Mouse (Mus musculus): ENCODE measurements at regions not wholly inside any gene's neighbourhood (a gene's known extent, or its start where the extent isn't known, plus 50 kb on each side); places are given as distances from the start of the nearest gene placed in this dataset.

- no peaks in the 10 kb centered on the region for H3K36me3 ChIP-seq
- DNase-seq (no peak), ATAC-seq (ENCODE audit: low read depth) (no peak)
- 85% methylated on average over 1 of the region's 1 CpGs for WGBS (ENCODE audit: insufficient replicate concordance)
- no peak overlapping the region for H3K27ac ChIP-seq
- H3K9me3 ChIP-seq (replicated peaks) = no peaks in the 10 kb centered on the region
- H3K27me3 ChIP-seq = no peaks in the 10 kb centered on the region
- no peak overlapping the region for H3K9ac ChIP-seq
- no peak overlapping the region for H3K4me3 ChIP-seq (replicated peaks)
- no peak overlapping the region for H3K4me2 ChIP-seq
- H3K4me1 ChIP-seq (replicated peaks) = no peaks in the 10 kb centered on the region
Measured at GRCm38 (mm10) chr14:46512118-46512517, 121.6 kb upstream of the Bmp4 start.

GRCm38 (mm10) chr14:46508871-46509270 lies 118.4 kb upstream of the Bmp4 start:
- H3K4me3 ChIP-seq (replicated peaks) = no peak overlapping the region
- no peaks in the 10 kb centered on the region for H3K36me3 ChIP-seq
- no peaks in the 10 kb centered on the region for H3K27me3 ChIP-seq
- no peak overlapping the region for H3K27ac ChIP-seq
- ATAC-seq (ENCODE audit: low read depth) (no peak), DNase-seq (no peak)
- no peak overlapping the region for H3K9ac ChIP-seq
- H3K9me3 ChIP-seq (replicated peaks) = no peaks in the 10 kb centered on the region
- H3K4me2 ChIP-seq = no peak overlapping the region
- 73% methylated on average over 5 of the region's 5 CpGs for WGBS (ENCODE audit: insufficient replicate concordance)
- H3K4me1 ChIP-seq (replicated peaks) = no peaks in the 10 kb centered on the region

GRCm38 (mm10) chr14:46505266-46505665 lies 114.8 kb upstream of the Bmp4 start:
- DNase-seq (no peak), ATAC-seq (ENCODE audit: low read depth) (no peak)
- Histone ChIP-seq H3K9me3 (replicated peaks) (no peaks in the 10 kb centered on the region), H3K9ac (no peak overlapping the region), H3K4me2 (no peak overlapping the region), H3K36me3 (no peaks in the 10 kb centered on the region), H3K27me3 (no peaks in the 10 kb centered on the region), H3K4me3 (replicated peaks) (no peak overlapping the region), H3K4me1 (replicated peaks) (no peaks in the 10 kb centered on the region), H3K27ac (no peak overlapping the region)
- 70% methylated on average over 3 of the region's 3 CpGs for WGBS (ENCODE audit: insufficient replicate concordance)

- no peak for ATAC-seq (ENCODE audit: low read depth)
- H3K27ac ChIP-seq = no peak overlapping the region
Measured at GRCm38 (mm10) chr14:46491601-46492000, 101.1 kb upstream of the Bmp4 start.

GRCm38 (mm10) chr14:46491182-46491581 lies 100.7 kb upstream of the Bmp4 start:
- H3K9ac ChIP-seq = no peak overlapping the region
- ATAC-seq (ENCODE audit: low read depth) = no peak
- WGBS (ENCODE audit: insufficient replicate concordance) = 45% methylated on average over 2 of the region's 2 CpGs

More at GRCm38 (mm10) chr14:46491601-46492000, 101.1 kb upstream of the Bmp4 start:
- Histone ChIP-seq H3K36me3 (no peaks in the 10 kb centered on the region), H3K27me3 (no peaks in the 10 kb centered on the region; the same call in 1 of the 2 replicates), H3K4me3 (replicated peaks) (no peak overlapping the region), H3K9me3 (replicated peaks) (no peaks in the 10 kb centered on the region), H3K4me1 (replicated peaks) (no peaks in the 10 kb centered on the region), H3K9ac (no peak overlapping the region), H3K4me2 (no peak overlapping the region)
- WGBS (ENCODE audit: insufficient replicate concordance) = 50% methylated on average over 9 of the region's 9 CpGs
- no peak for DNase-seq

GRCm38 (mm10) chr14:46487551-46487950 lies 97.1 kb upstream of the Bmp4 start:
- Histone ChIP-seq H3K9me3 (replicated peaks) (no peaks in the 10 kb centered on the region), H3K4me2 (no peak overlapping the region), H3K27me3 (no peaks in the 10 kb centered on the region), H3K9ac (no peak overlapping the region), H3K27ac (no peak overlapping the region), H3K4me3 (replicated peaks) (no peak overlapping the region), H3K4me1 (replicated peaks) (no peaks in the 10 kb centered on the region), H3K36me3 (no peaks in the 10 kb centered on the region)
- DNase-seq (no peak), ATAC-seq (ENCODE audit: low read depth) (no peak)
- WGBS (ENCODE audit: insufficient replicate concordance) = 50% methylated on average over 1 of the region's 1 CpGs

More at GRCm38 (mm10) chr14:46491182-46491581, 100.7 kb upstream of the Bmp4 start:
- Histone ChIP-seq H3K4me3 (replicated peaks) (no peak overlapping the region), H3K4me1 (replicated peaks) (no peaks in the 10 kb centered on the region), H3K27ac (no peak overlapping the region), H3K27me3 (no peaks in the 10 kb centered on the region; the same call in 1 of the 2 replicates), H3K9me3 (replicated peaks) (no peaks in the 10 kb centered on the region), H3K4me2 (no peak overlapping the region), H3K36me3 (no peaks in the 10 kb centered on the region)
- DNase-seq = no peak

GRCm38 (mm10) chr14:46480396-46480795 lies 89.9 kb upstream of the Bmp4 start:
- Histone ChIP-seq H3K4me3 (replicated peaks) (no peak overlapping the region), H3K9ac (no peak overlapping the region), H3K4me1 (replicated peaks) (no peaks in the 10 kb centered on the region), H3K36me3 (no peaks in the 10 kb centered on the region), H3K9me3 (replicated peaks) (no peaks in the 10 kb centered on the region), H3K27me3 (no peaks in the 10 kb centered on the region), H3K27ac (no peak overlapping the region), H3K4me2 (no peak overlapping the region)
- DNase-seq (no peak), ATAC-seq (ENCODE audit: low read depth) (no peak)
- 74% methylated on average over 7 of the region's 7 CpGs for whole genome bisulfite sequencing (ENCODE audit: insufficient replicate concordance)

GRCm38 (mm10) chr14:46475945-46476344 lies 85.5 kb upstream of the Bmp4 start:
- H3K4me2 ChIP-seq = no peak overlapping the region
- no peaks in the 10 kb centered on the region for H3K9me3 ChIP-seq (replicated peaks)
- H3K4me3 ChIP-seq (replicated peaks) = no peak overlapping the region
- H3K27ac ChIP-seq = no peak overlapping the region
- DNase-seq (no peak), ATAC-seq (ENCODE audit: low read depth) (no peak)
- no peaks in the 10 kb centered on the region for H3K4me1 ChIP-seq (replicated peaks)
- H3K27me3 ChIP-seq = no peaks in the 10 kb centered on the region
- H3K9ac ChIP-seq = no peak overlapping the region
- H3K36me3 ChIP-seq = no peaks in the 10 kb centered on the region
- 28% methylated on average over 1 of the region's 1 CpGs for WGBS (ENCODE audit: insufficient replicate concordance)

GRCm38 (mm10) chr14:46462967-46463366 lies 72.5 kb upstream of the Bmp4 start:
- Histone ChIP-seq H3K9ac (no peak overlapping the region), H3K27ac (no peak overlapping the region), H3K27me3 (no peaks in the 10 kb centered on the region), H3K9me3 (replicated peaks) (no peaks in the 10 kb centered on the region), H3K4me2 (no peak overlapping the region), H3K4me3 (replicated peaks) (no peak overlapping the region), H3K36me3 (no peaks in the 10 kb centered on the region), H3K4me1 (replicated peaks) (no peaks in the 10 kb centered on the region)
- DNase-seq = no peak
- no peak for ATAC-seq (ENCODE audit: low read depth)

GRCm38 (mm10) chr14:46461960-46462359 lies 71.5 kb upstream of the Bmp4 start:
- DNase-seq (no peak), ATAC-seq (ENCODE audit: low read depth) (no peak)
- Histone ChIP-seq H3K36me3 (no peaks in the 10 kb centered on the region), H3K4me1 (replicated peaks) (no peaks in the 10 kb centered on the region), H3K4me3 (replicated peaks) (no peak overlapping the region), H3K9me3 (replicated peaks) (no peaks in the 10 kb centered on the region), H3K4me2 (no peak overlapping the region), H3K27ac (no peak overlapping the region), H3K27me3 (no peaks in the 10 kb centered on the region), H3K9ac (no peak overlapping the region)
- WGBS (ENCODE audit: insufficient replicate concordance) = 78% methylated on average over 4 of the region's 4 CpGs

GRCm38 (mm10) chr14:46454500-46454899 lies 64.0 kb upstream of the Bmp4 start:
- 0 out of 2 replicates have a peak, but pooled peaks cover 3% of the 10 kb centered on the region for H3K9me3 ChIP-seq (replicated peaks)
- no peaks in the 10 kb centered on the region for H3K36me3 ChIP-seq
- no peaks in the 10 kb centered on the region for H3K27me3 ChIP-seq
- no peak overlapping the region for H3K9ac ChIP-seq
- H3K27ac ChIP-seq = no peak overlapping the region
- 64% methylated on average over 6 of the region's 6 CpGs for WGBS (ENCODE audit: insufficient replicate concordance)
- H3K4me1 ChIP-seq (replicated peaks) = no peaks in the 10 kb centered on the region
- ATAC-seq (ENCODE audit: low read depth) (no peak), DNase-seq (no peak)
- H3K4me3 ChIP-seq (replicated peaks) = no peak overlapping the region
- no peak overlapping the region for H3K4me2 ChIP-seq

GRCm38 (mm10) chr14:46441696-46442095 lies 51.2 kb upstream of the Bmp4 start:
- Histone ChIP-seq H3K4me1 (replicated peaks) (no peaks in the 10 kb centered on the region), H3K4me2 (no peak overlapping the region), H3K27ac (no peak overlapping the region), H3K4me3 (replicated peaks) (no peak overlapping the region), H3K27me3 (no peaks in the 10 kb centered on the region), H3K9ac (no peak overlapping the region), H3K36me3 (no peaks in the 10 kb centered on the region), H3K9me3 (replicated peaks) (no peaks in the 10 kb centered on the region)
- 72% methylated on average over 6 of the region's 6 CpGs for WGBS (ENCODE audit: insufficient replicate concordance)
- no peak for DNase-seq
- ATAC-seq (ENCODE audit: low read depth) = no peak
